Comparison of ENCODE assay signal across 8 mouse cellular contexts in the genomic region with DNA sequence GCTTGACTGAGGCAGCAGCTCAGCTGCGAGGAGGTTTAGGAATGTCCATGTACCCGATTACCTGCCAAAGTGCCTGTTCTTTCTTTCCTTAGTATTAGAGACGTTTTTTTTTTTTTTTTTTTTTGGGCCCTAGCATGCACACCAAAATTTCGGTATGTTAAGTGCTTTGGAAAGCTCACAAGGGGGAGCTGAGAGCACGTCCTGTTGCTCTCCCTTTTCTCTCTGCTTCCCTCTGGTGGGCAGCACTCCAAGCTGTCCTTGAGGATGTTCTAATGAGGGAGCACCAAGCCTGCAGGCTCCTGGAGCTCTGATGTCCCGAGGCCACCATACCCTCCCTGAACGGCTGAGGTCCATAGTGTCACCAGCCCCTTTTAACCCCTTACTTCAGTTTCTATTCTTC. TPM values are rescaled to one million over a fixed set of nuclear protein-coding genes. Genes with fewer than 3 reads are reported as not detected.
A peak's percentile ranks its signal among the peaks of the same experiment; 100 is the strongest.
DNase-seq lines count a peak whose midpoint lies in the region; ATAC-seq and TF ChIP-seq lines count a peak whose summit lies in the region.

No protein-coding gene starts in this region.

- H3K4me1 ChIP-seq in forebrain, embryonic 10.5 days: peaks cover 22% of the 10 kb centered on the region
- peaks cover 10% of the 10 kb centered on the region for H3K4me1 ChIP-seq in forebrain, embryonic 16.5 days (replicated peaks; ENCODE audit: control insufficient read depth, insufficient read depth, low read length)
- H3K4me1 ChIP-seq in embryonic fibroblast, embryonic 13.5 days (ENCODE audit: control insufficient read depth, insufficient read depth, low read length): peaks cover 22% of the 10 kb centered on the region

- no peak overlapping the region for H3K4me2 ChIP-seq in forebrain, embryonic 16.5 days (ENCODE audit: low read length)

- H3K9ac ChIP-seq in forebrain, embryonic 16.5 days (replicated peaks; ENCODE audit: low read depth, low read length): no peak overlapping the region

- H3K36me3 ChIP-seq in forebrain, embryonic 10.5 days (replicated peaks): peaks cover 67% of the 10 kb centered on the region
- H3K36me3 ChIP-seq in forebrain, embryonic 16.5 days (ENCODE audit: control insufficient read depth, insufficient read depth): peaks cover 15% of the 10 kb centered on the region
- H3K36me3 ChIP-seq in splenic B cell, adult 2 months (ENCODE audit: control insufficient read depth, insufficient read depth, low read length, poor library complexity, severe bottlenecking): peaks cover 41% of the 10 kb centered on the region

- peak; percentile 89 for TF ChIP-seq CTCF in embryonic fibroblast, embryonic 13.5 days (IDR thresholded peaks at IDR 0.05; ENCODE audit: borderline replicate concordance, insufficient read depth, low read length)

- H3K27ac ChIP-seq in forebrain, embryonic 10.5 days: no peak overlapping the region
- no peak overlapping the region for H3K27ac ChIP-seq in forebrain, embryonic 16.5 days (ENCODE audit: low read length)
- H3K27ac ChIP-seq in embryonic fibroblast, embryonic 13.5 days (ENCODE audit: insufficient read depth, low read length): no peak overlapping the region

- H3K27me3 ChIP-seq in forebrain, embryonic 10.5 days (ENCODE audit: poor library complexity, severe bottlenecking): no peaks in the 10 kb centered on the region
- no peaks in the 10 kb centered on the region for H3K27me3 ChIP-seq in forebrain, embryonic 16.5 days (replicated peaks; ENCODE audit: control insufficient read depth, insufficient read depth, low read length)
- H3K27me3 ChIP-seq in splenic B cell, adult 2 months (ENCODE audit: control insufficient read depth, insufficient read depth, low read length, poor library complexity, severe bottlenecking): no peaks in the 10 kb centered on the region

- TF ChIP-seq POLR2A in embryonic fibroblast, embryonic 13.5 days (IDR thresholded peaks at IDR 0.05; ENCODE audit: low read depth, low read length): no peak

- H3K4me3 ChIP-seq in forebrain, embryonic 10.5 days: no peak overlapping the region
- no peak overlapping the region for H3K4me3 ChIP-seq in forebrain, embryonic 16.5 days (replicated peaks; ENCODE audit: low read length)
- H3K4me3 ChIP-seq in embryonic fibroblast, embryonic 13.5 days (ENCODE audit: insufficient read depth, low read length): no peak overlapping the region

- DNase-seq in forebrain, embryonic 10.5 days (ENCODE audit: extremely low spot score, low spot score): peak; percentile 31
- DNase-seq in adrenal gland, postnatal 14 days: peak; percentile 90
- peak; percentile 53 to 67 for DNase-seq in layer of hippocampus, postnatal 36 days
- DNase-seq in mesoderm, embryonic 11.5 days (ENCODE audit: low read depth, low spot score): peak; percentile 59
- peak; percentile 68 for DNase-seq in splenic B cell, adult 2 months (ENCODE audit: low read depth, low spot score)

- no peaks in the 10 kb centered on the region for H3K9me3 ChIP-seq in forebrain, embryonic 10.5 days
- no peaks in the 10 kb centered on the region for H3K9me3 ChIP-seq in forebrain, embryonic 16.5 days (ENCODE audit: control insufficient read depth, low read length)

- no peak for ATAC-seq in forebrain, embryonic 16.5 days
- peak; percentile 63 to 69 for ATAC-seq in hematopoietic stem cell, adult 5-6 weeks (replicated peaks in 1 of 2; ENCODE audit: insufficient read depth in 1 of 2, low FRiP score in 2 of 2, low TSS enrichment in 1 of 2, low read depth in 1 of 2, poor library complexity in 2 of 2, severe bottlenecking in 2 of 2)

- WGBS in forebrain, embryonic 10.5 days: 31% methylated on average over 7 of the region's 7 CpGs
- 30% methylated on average over 7 of the region's 7 CpGs for WGBS in forebrain, embryonic 16.5 days

RNA-seq across cellular contexts. Expression of a gene that starts 52.3 kb away (rescaled TPM):
- 7.8 and 9.3 TPM in 2 replicates for polyA plus RNA-seq in forebrain, embryonic 10.5 days (2016; fragmentation: Nextera tagmentation; extraction: Ambion mirVana)
- polyA plus RNA-seq in forebrain, embryonic 16.5 days (2015; fragmentation: Nextera tagmentation; extraction: Ambion mirVana): 18.2 and 20.1 TPM in 2 replicates
- 22.5 and 29.0 TPM in 2 replicates for total RNA-seq in adrenal gland, postnatal 14 days (2021)
- 21.6 and 27.7 TPM in 2 replicates for polyA plus RNA-seq in embryonic fibroblast, embryonic 13.5 days (2011; ENCODE audit: insufficient read length, low read depth, missing spikeins)
- total RNA-seq in hematopoietic stem cell, adult 5-6 weeks (2017): 10.6 and 15.1 TPM in 2 replicates
- total RNA-seq in layer of hippocampus, postnatal 36 days (2021): 10 to 100 TPM; 18.3 to 22.2 TPM

Comparison
In these comparisons a context has a peak if more than half of its experiments do, and no peak if none do; other contexts are left out.
1. DNase-seq: peak in every context shown above with its lines; median percentile 90 in adrenal gland, postnatal 14 days; 68 in splenic B cell, adult 2 months; 60 in layer of hippocampus, postnatal 36 days; 59 in mesoderm, embryonic 11.5 days; 31 in forebrain, embryonic 10.5 days.